ENCODE assay signal across 21 mouse cellular contexts in the genomic region with DNA sequence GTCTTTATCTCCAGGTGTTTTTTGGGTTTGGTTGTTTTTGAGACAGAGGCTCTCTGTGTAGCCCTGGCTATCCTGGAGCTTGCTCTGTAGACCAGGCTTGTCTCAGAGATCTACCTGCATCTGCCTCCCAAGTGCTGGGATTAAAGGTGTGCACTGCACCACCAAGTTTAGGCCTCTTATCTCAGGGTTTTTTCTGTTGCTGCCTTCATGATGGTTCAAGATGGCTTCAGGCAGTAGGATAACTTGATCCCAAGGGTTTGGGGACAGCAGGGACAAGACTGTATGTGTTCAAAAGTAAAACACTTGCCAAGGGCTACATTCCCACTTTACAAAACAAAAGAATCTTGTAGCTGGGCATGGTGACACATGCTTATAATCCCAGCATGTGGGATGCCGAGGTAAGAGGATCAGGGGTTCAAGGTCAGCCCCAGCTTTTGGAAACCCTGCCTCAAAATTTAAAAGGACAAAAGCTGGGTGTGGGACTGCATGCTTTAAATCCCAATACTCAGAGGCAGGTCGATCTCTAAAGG. TPM values are rescaled to one million over a fixed set of nuclear protein-coding genes. Genes with fewer than 3 reads are reported as not detected.
DNase-seq lines count a peak whose midpoint lies in the region; ATAC-seq and TF ChIP-seq lines count a peak whose summit lies in the region.
"Had no signal": no experiment of that assay in that cellular context is flagged by ENCODE, and none has a peak within 500 bp of the region (broad histone marks: within the 10 kb centered on the region; RNA-seq: fewer than 3 reads in every experiment).

No protein-coding gene starts in this region.

- WGBS in liver, embryonic 11.5 days, result 64% methylated on average over 2 of the region's 2 CpGs
- 42% methylated on average over 2 of the region's 2 CpGs for WGBS in liver, embryonic 13.5 days (ENCODE audit: insufficient replicate concordance)
- 35% methylated on average over 2 of the region's 2 CpGs for WGBS in stomach, postnatal 0 days
- 61% methylated on average over 2 of the region's 2 CpGs for WGBS in forebrain, embryonic 12.5 days

- H3K36me3 ChIP-seq in liver, embryonic 11.5 days (ENCODE audit: control insufficient read depth, insufficient read depth, low read length), result peaks cover 28% of the 10 kb centered on the region
- peaks cover 40% of the 10 kb centered on the region for H3K36me3 ChIP-seq in liver, embryonic 13.5 days
- peaks cover 18% of the 10 kb centered on the region; the same call in 1 of the 2 replicates for H3K36me3 ChIP-seq in stomach, postnatal 0 days (ENCODE audit: control insufficient read depth, insufficient read depth, low read length)
- peaks cover 11% of the 10 kb centered on the region; the same call in 1 of the 2 replicates for H3K36me3 ChIP-seq in forebrain, embryonic 12.5 days (replicated peaks)
- H3K36me3 ChIP-seq: midbrain, embryonic 15.5 days had no signal

- no peak overlapping the region for H3K4me3 ChIP-seq in liver, embryonic 11.5 days (ENCODE audit: low read depth, low read length)
- H3K4me3 ChIP-seq in liver, embryonic 13.5 days (replicated peaks), result no peak overlapping the region
- H3K4me3 ChIP-seq in stomach, postnatal 0 days (ENCODE audit: low read depth, low read length), result no peak overlapping the region
- no peak overlapping the region for H3K4me3 ChIP-seq in forebrain, embryonic 12.5 days (replicated peaks)
- H3K4me3 ChIP-seq: forebrain, embryonic 10.5 days; hindbrain, embryonic 10.5 days; limb, embryonic 15.5 days; megakaryocyte, embryonic 14.5 days; midbrain, embryonic 15.5 days had no signal

- TF ChIP-seq EP300 in stomach, postnatal 0 days (optimal IDR thresholded peaks at IDR 0.05), result peak; percentile 43

- no peak for TF ChIP-seq CTCF in stomach, postnatal 0 days (IDR thresholded peaks at IDR 0.05; ENCODE audit: low read depth)

- H3K27ac ChIP-seq in liver, embryonic 11.5 days (ENCODE audit: low read depth, low read length), result peak overlapping the region; percentile 39; the same call in 1 of the 2 replicates
- H3K27ac ChIP-seq in liver, embryonic 13.5 days, result peak overlapping the region; percentile 87
- no peak overlapping the region for H3K27ac ChIP-seq in stomach, postnatal 0 days (replicated peaks)
- no peak overlapping the region for H3K27ac ChIP-seq in forebrain, embryonic 12.5 days
- H3K27ac ChIP-seq: forebrain, embryonic 10.5 days; hindbrain, embryonic 10.5 days; hindbrain, postnatal 0 days; kidney, postnatal 0 days; limb, embryonic 15.5 days; midbrain, embryonic 15.5 days had no signal

- no peak overlapping the region; the same call in 1 of the 2 replicates for H3K9ac ChIP-seq in liver, embryonic 11.5 days (ENCODE audit: low read depth, low read length)
- H3K9ac ChIP-seq in liver, embryonic 13.5 days, result peak overlapping the region; percentile 43; the same call in 1 of the 2 replicates
- no peak overlapping the region for H3K9ac ChIP-seq in stomach, postnatal 0 days (ENCODE audit: low read length)
- no peak overlapping the region for H3K9ac ChIP-seq in forebrain, embryonic 12.5 days
- H3K9ac ChIP-seq: limb, embryonic 15.5 days; midbrain, embryonic 15.5 days had no signal

- H3K9me3 ChIP-seq in liver, embryonic 11.5 days (ENCODE audit: control insufficient read depth, low read length), result no peaks in the 10 kb centered on the region
- no peaks in the 10 kb centered on the region for H3K9me3 ChIP-seq in liver, embryonic 13.5 days (replicated peaks)
- no peaks in the 10 kb centered on the region for H3K9me3 ChIP-seq in stomach, postnatal 0 days (ENCODE audit: control insufficient read depth, low read length)
- no peaks in the 10 kb centered on the region for H3K9me3 ChIP-seq in forebrain, embryonic 12.5 days
- H3K9me3 ChIP-seq: forebrain, embryonic 10.5 days; hindbrain, embryonic 10.5 days; limb, embryonic 15.5 days; megakaryocyte, embryonic 14.5 days; midbrain, embryonic 15.5 days had no signal

- no peak for DNase-seq in liver, embryonic 11.5 days (ENCODE audit: low spot score)
- DNase-seq in liver, result no peak
- peak; percentile 97 for DNase-seq in R1 (ENCODE audit: low read depth, low spot score)
- no peak for DNase-seq in liver, embryonic 13.5 days
- DNase-seq in stomach, postnatal 0 days (ENCODE audit: low spot score), result no peak
- DNase-seq in spleen, postnatal 4 days (ENCODE audit: low spot score in 2 of 2), result no peak
- DNase-seq in lung, adult 18-20 months, result no peak
- DNase-seq: adrenal gland, adult 2 months; cerebellum, adult 9-11 months; gastrocnemius, postnatal 10 days; kidney, adult 18-20 months; lung, postnatal 10 days; right cerebral cortex, postnatal 25 days had no signal

- peaks cover 15% of the 10 kb centered on the region for H3K4me1 ChIP-seq in liver, embryonic 11.5 days (replicated peaks; ENCODE audit: control insufficient read depth, insufficient read depth, low read length)
- peaks cover 83% of the 10 kb centered on the region for H3K4me1 ChIP-seq in liver, embryonic 13.5 days (replicated peaks)
- no peaks in the 10 kb centered on the region for H3K4me1 ChIP-seq in stomach, postnatal 0 days (replicated peaks; ENCODE audit: control insufficient read depth, insufficient read depth)
- no peaks in the 10 kb centered on the region for H3K4me1 ChIP-seq in forebrain, embryonic 12.5 days
- H3K4me1 ChIP-seq: midbrain, embryonic 15.5 days had no signal

- no peak overlapping the region for H3K4me2 ChIP-seq in liver, embryonic 11.5 days
- H3K4me2 ChIP-seq in liver, embryonic 13.5 days, result no peak overlapping the region
- H3K4me2 ChIP-seq in stomach, postnatal 0 days (replicated peaks; ENCODE audit: low read depth), result no peak overlapping the region
- H3K4me2 ChIP-seq in forebrain, embryonic 12.5 days, result no peak overlapping the region
- H3K4me2 ChIP-seq: limb, embryonic 15.5 days; midbrain, embryonic 15.5 days had no signal

- no peak for ATAC-seq in liver, embryonic 11.5 days (replicated peaks; ENCODE audit: low FRiP score)
- peak; percentile 1; the same call in 1 of the 2 replicates for ATAC-seq in liver, embryonic 13.5 days (ENCODE audit: low read depth)
- ATAC-seq in stomach, postnatal 0 days (ENCODE audit: low FRiP score, low TSS enrichment), result no peak
- no peak for ATAC-seq in forebrain, embryonic 12.5 days (ENCODE audit: low FRiP score)
- ATAC-seq: hindbrain, postnatal 0 days; midbrain, embryonic 15.5 days had no signal

- no peaks in the 10 kb centered on the region for H3K27me3 ChIP-seq in liver, embryonic 11.5 days (replicated peaks; ENCODE audit: control insufficient read depth, insufficient read depth, low read length)
- no peaks in the 10 kb centered on the region for H3K27me3 ChIP-seq in liver, embryonic 13.5 days
- H3K27me3 ChIP-seq in stomach, postnatal 0 days (ENCODE audit: control insufficient read depth, insufficient read depth, low read length), result no peaks in the 10 kb centered on the region
- no peaks in the 10 kb centered on the region for H3K27me3 ChIP-seq in forebrain, embryonic 12.5 days
- H3K27me3 ChIP-seq: limb, embryonic 15.5 days; midbrain, embryonic 15.5 days had no signal

RNA-seq across cellular contexts. Expression of a gene that starts 8.8 kb away (rescaled TPM):
- 487 and 491 TPM in 2 replicates for polyA plus RNA-seq in liver, embryonic 11.5 days (2014; fragmentation: Nextera tagmentation; extraction: Ambion mirVana)
- polyA plus RNA-seq in liver, embryonic 13.5 days (2015; fragmentation: Nextera tagmentation; extraction: Ambion mirVana), result 673 and 808 TPM in 2 replicates
- polyA plus RNA-seq in stomach, postnatal 0 days (2015; fragmentation: Nextera tagmentation; extraction: Ambion mirVana), result 618 and 662 TPM in 2 replicates
- polyA plus RNA-seq in forebrain, embryonic 12.5 days (2016; fragmentation: Nextera tagmentation; extraction: Ambion mirVana), result 83.8 and 93.1 TPM in 2 replicates

RNA-seq across cellular contexts. Expression of a gene that starts 12.9 kb away (rescaled TPM):
- 1.2 and 1.6 TPM in 2 replicates for polyA plus RNA-seq in liver, embryonic 11.5 days (2014; fragmentation: Nextera tagmentation; extraction: Ambion mirVana)
- 2.5 TPM in 2 replicates for polyA plus RNA-seq in liver, embryonic 13.5 days (2015; fragmentation: Nextera tagmentation; extraction: Ambion mirVana)
- polyA plus RNA-seq in stomach, postnatal 0 days (2015; fragmentation: Nextera tagmentation; extraction: Ambion mirVana), result 0.45 and 0.54 TPM in 2 replicates
- 0.67 and 1.1 TPM in 2 replicates for polyA plus RNA-seq in forebrain, embryonic 12.5 days (2016; fragmentation: Nextera tagmentation; extraction: Ambion mirVana)

RNA-seq across cellular contexts. Expression of a gene that starts 29.1 kb away (rescaled TPM):
- not detected in 2 replicates for polyA plus RNA-seq in liver, embryonic 11.5 days (2014; fragmentation: Nextera tagmentation; extraction: Ambion mirVana)
- polyA plus RNA-seq in liver, embryonic 13.5 days (2015; fragmentation: Nextera tagmentation; extraction: Ambion mirVana), result not detected in 2 replicates
- polyA plus RNA-seq in stomach, postnatal 0 days (2015; fragmentation: Nextera tagmentation; extraction: Ambion mirVana), result 1.4 and 1.7 TPM in 2 replicates
- polyA plus RNA-seq in forebrain, embryonic 12.5 days (2016; fragmentation: Nextera tagmentation; extraction: Ambion mirVana), result not detected in 2 replicates
- polyA plus RNA-seq: forebrain, embryonic 10.5 days; midbrain, embryonic 15.5 days had no signal

RNA-seq across cellular contexts. Expression of a gene that starts 35.0 kb away (rescaled TPM):
- 26.3 and 27.5 TPM in 2 replicates for polyA plus RNA-seq in liver, embryonic 11.5 days (2014; fragmentation: Nextera tagmentation; extraction: Ambion mirVana)
- 14.0 and 14.3 TPM in 2 replicates for polyA plus RNA-seq in liver, embryonic 13.5 days (2015; fragmentation: Nextera tagmentation; extraction: Ambion mirVana)
- polyA plus RNA-seq in stomach, postnatal 0 days (2015; fragmentation: Nextera tagmentation; extraction: Ambion mirVana), result 25.2 and 27.2 TPM in 2 replicates
- polyA plus RNA-seq in forebrain, embryonic 12.5 days (2016; fragmentation: Nextera tagmentation; extraction: Ambion mirVana), result 12.6 and 15.1 TPM in 2 replicates

Comparison
In these comparisons a context has a peak if more than half of its experiments do, and no peak if none do; other contexts are left out.
1. H3K27ac ChIP-seq: peak in liver, embryonic 11.5 days (single experiment) and liver, embryonic 13.5 days (single experiment); none in stomach, postnatal 0 days (single experiment) and forebrain, embryonic 12.5 days (single experiment).